Comparison of ENCODE assay signal across 18 mouse cellular contexts in genomic region chr16:92786883-92787321, GRCm38 (mm10). TPM values are rescaled to one million over a fixed set of nuclear protein-coding genes. Genes with fewer than 3 reads are reported as not detected.
DNase-seq lines count a peak whose midpoint lies in the region; ATAC-seq lines count a peak whose summit lies in the region.
"Had no signal": no experiment of that assay in that cellular context is flagged by ENCODE, and none has a peak within 500 bp of the region (broad histone marks: within the 10 kb centered on the region; RNA-seq: fewer than 3 reads in every experiment).

No protein-coding gene starts in this region.

- no peak overlapping the region for H3K4me2 ChIP-seq in lung, embryonic 16.5 days (ENCODE audit: low read depth, low read length)
- H3K4me2 ChIP-seq: limb, embryonic 15.5 days; midbrain, embryonic 13.5 days had no signal

- H3K4me1 ChIP-seq in lung, embryonic 16.5 days (replicated peaks; ENCODE audit: control insufficient read depth, insufficient read depth, low read length): peaks cover 17% of the 10 kb centered on the region

- no peak overlapping the region for H3K9ac ChIP-seq in lung, embryonic 16.5 days (ENCODE audit: low read length)
- H3K9ac ChIP-seq: limb, embryonic 15.5 days; midbrain, embryonic 13.5 days had no signal

- intact Hi-C loops in left cerebral cortex, postnatal 36 days (cut with DNase I): no loop called here

- WGBS in lung, embryonic 16.5 days: 54% methylated on average over 5 of the region's 5 CpGs

- 0 out of 2 replicates have a peak, but pooled peaks have one; percentile 30 for ATAC-seq in lung, embryonic 16.5 days (ENCODE audit: low read depth)
- peak; percentile 58 for ATAC-seq in granulocyte monocyte progenitor cell, adult 5-6 weeks (replicated peaks; ENCODE audit: poor library complexity, severe bottlenecking)
- ATAC-seq in megakaryocyte, adult 5-6 weeks (ENCODE audit: poor library complexity, severe bottlenecking): peak; percentile 61
- ATAC-seq: intestine, postnatal 0 days; midbrain, embryonic 13.5 days had no signal

- H3K36me3 ChIP-seq in lung, embryonic 16.5 days (ENCODE audit: control insufficient read depth, insufficient read depth, low read length): no peaks in the 10 kb centered on the region
- H3K36me3 ChIP-seq: limb, embryonic 15.5 days; midbrain, embryonic 13.5 days had no signal

- no peak overlapping the region for H3K4me3 ChIP-seq in lung, embryonic 16.5 days (ENCODE audit: low read length)
- H3K4me3 ChIP-seq: erythroblast, embryonic 14.5 days; heart, adult 2 months; left cerebral cortex, adult 2 months; limb, embryonic 15.5 days; midbrain, embryonic 13.5 days had no signal

- DNase-seq in lung, postnatal 14 days: no peak
- peak; percentile 74 for DNase-seq in CD4-positive, CD25-positive, alpha-beta regulatory T cell, adult 2 months (ENCODE audit: low read depth, low spot score)
- no peak for DNase-seq in cerebellum, adult 18-20 months
- no peak for DNase-seq in left cerebral cortex, postnatal 36 days (ENCODE audit: low spot score in 2 of 2)
- DNase-seq in urinary bladder, adult 18-20 months (ENCODE audit: low spot score in 2 of 2): no peak
- DNase-seq: adrenal gland, postnatal 25 days; heart, postnatal 10 days; kidney, postnatal 4 days; thymus, postnatal 36 days had no signal

- no peak overlapping the region for H3K27ac ChIP-seq in lung, embryonic 16.5 days (ENCODE audit: low read length)
- H3K27ac ChIP-seq: heart, adult 2 months; left cerebral cortex, adult 2 months; limb, embryonic 15.5 days; midbrain, embryonic 13.5 days had no signal

- no peaks in the 10 kb centered on the region for H3K27me3 ChIP-seq in lung, embryonic 16.5 days (ENCODE audit: control insufficient read depth, insufficient read depth, low read depth, low read length)
- H3K27me3 ChIP-seq: limb, embryonic 15.5 days; midbrain, embryonic 13.5 days had no signal

- no peaks in the 10 kb centered on the region for H3K9me3 ChIP-seq in lung, embryonic 16.5 days (ENCODE audit: control insufficient read depth, low read length)
- H3K9me3 ChIP-seq: limb, embryonic 15.5 days; midbrain, embryonic 13.5 days had no signal

RNA-seq across cellular contexts. Expression of gene Runx1, which starts 39.0 kb away (rescaled TPM):
- polyA plus RNA-seq in lung, embryonic 16.5 days (2015; fragmentation: Nextera tagmentation; extraction: Ambion mirVana): 9.4 and 10.9 TPM in 2 replicates
- 137 and 200 TPM in 2 replicates for total RNA-seq in granulocyte monocyte progenitor cell, adult 5-6 weeks (2014; fragmentation: Nextera tagmentation)
- 38.6 and 66.4 TPM in 2 replicates for total RNA-seq in granulocyte monocyte progenitor cell, adult 5-6 weeks (2017)
- 93.4 and 112 TPM in 2 replicates for total RNA-seq in megakaryocyte, adult 5-6 weeks (2015)
- 44.7 and 61.5 TPM in 2 replicates for total RNA-seq in megakaryocyte, adult 5-6 weeks (2017)
- 1 to 10 TPM; 1.1 TPM for total RNA-seq in left cerebral cortex, postnatal 36 days (2021)

Comparison
In these comparisons a context has a peak if more than half of its experiments do, and no peak if none do; other contexts are left out.
1. RNA of gene Runx1, which starts 39.0 kb away (total RNA-seq): 38.6 to 200 TPM in granulocyte monocyte progenitor cell, adult 5-6 weeks and 44.7 to 112 TPM in megakaryocyte, adult 5-6 weeks; 1.1 TPM in left cerebral cortex, postnatal 36 days; every median in the first group is over 10 times any median in the second.
2. Peak in every context shown above with its lines, with median percentiles within 50 percentile points of each other: ATAC-seq.